ENCODE assay signal across 25 mouse cellular contexts in the genomic region with DNA sequence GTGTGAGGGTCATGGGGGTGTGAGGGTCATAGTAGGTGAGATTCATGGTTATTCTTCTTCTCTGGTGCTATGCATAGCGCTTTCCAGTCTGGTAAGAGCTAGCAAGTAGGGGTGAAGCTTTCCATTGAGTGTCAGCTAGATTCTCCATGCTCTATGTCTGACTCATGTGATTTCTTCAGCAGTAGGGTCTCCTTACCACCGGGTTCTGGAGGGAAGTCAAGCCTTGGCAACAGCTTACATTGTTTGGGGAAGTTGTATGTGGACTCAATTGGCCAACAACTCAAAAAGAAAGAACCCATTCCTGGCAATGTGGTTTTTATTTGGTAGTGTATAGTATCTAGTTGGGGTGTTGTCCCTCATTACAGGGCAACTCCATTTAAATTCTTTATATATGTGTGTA. TPM values are rescaled to one million over a fixed set of nuclear protein-coding genes. Genes with fewer than 3 reads are reported as not detected.
DNase-seq lines count a peak whose midpoint lies in the region; ATAC-seq and TF ChIP-seq lines count a peak whose summit lies in the region.
"Had no signal": no experiment of that assay in that cellular context is flagged by ENCODE, and none has a peak within 500 bp of the region (broad histone marks: within the 10 kb centered on the region; RNA-seq: fewer than 3 reads in every experiment).

No protein-coding gene starts in this region.

- no peaks in the 10 kb centered on the region for H3K4me1 ChIP-seq in MEL (ENCODE audit: control insufficient read depth in 1 of 2, insufficient read depth in 2 of 2, low read length in 2 of 2)
- peaks cover 18% of the 10 kb centered on the region for H3K4me1 ChIP-seq in bone marrow macrophage, adult 2 months (ENCODE audit: control insufficient read depth, insufficient read depth, low read length)
- no peaks in the 10 kb centered on the region for H3K4me1 ChIP-seq in lung, adult 2 months (ENCODE audit: control insufficient read depth, insufficient read depth, low read length)
- no peaks in the 10 kb centered on the region for H3K4me1 ChIP-seq in neural tube, embryonic 15.5 days
- H3K4me1 ChIP-seq: forebrain, embryonic 13.5 days had no signal

- TF ChIP-seq RAD21 in MEL (IDR thresholded peaks at IDR 0.05; ENCODE audit: low read depth, low read length): no peak

- no peaks in the 10 kb centered on the region for H3K27me3 ChIP-seq in MEL (ENCODE audit: control insufficient read depth in 1 of 2, insufficient read depth in 2 of 2, low read length in 2 of 2)
- no peaks in the 10 kb centered on the region for H3K27me3 ChIP-seq in neural tube, embryonic 15.5 days (replicated peaks)
- H3K27me3 ChIP-seq: CH12.LX; embryonic facial prominence, embryonic 12.5 days; forebrain, embryonic 13.5 days; forebrain, embryonic 15.5 days; Patski had no signal

- peak; percentile 42 for DNase-seq in MEL (ENCODE audit: low read depth, low spot score)
- DNase-seq in cerebellum, postnatal 25 days: no peak
- no peak for DNase-seq in lung, adult 2 months
- no peak for DNase-seq in frontal cortex, postnatal 25 days (ENCODE audit: low spot score in 2 of 2)
- DNase-seq: adrenal gland, adult 8-10 months; adrenal gland, postnatal 36 days; B cell, adult 2 months; cerebellum, adult 11 months; cerebellum, adult 18-20 months; cerebellum, adult 8-10 months; cerebellum, adult 9-11 months; cerebellum, postnatal 14 days; forebrain, postnatal 0 days had no signal

- no peak overlapping the region for H3K4me2 ChIP-seq in neural tube, embryonic 15.5 days
- H3K4me2 ChIP-seq: embryonic facial prominence, embryonic 12.5 days; forebrain, embryonic 13.5 days; forebrain, embryonic 15.5 days had no signal

- ATAC-seq in megakaryocyte, adult 5-6 weeks (ENCODE audit: poor library complexity, severe bottlenecking): peak; percentile 30; the same call in 1 of the 2 replicates
- no peak for ATAC-seq in neural tube, embryonic 15.5 days (ENCODE audit: low FRiP score)
- ATAC-seq: activated CD4-positive, CD25-positive, alpha-beta regulatory T cell, adult 4 months; CD4-positive, CD25-positive, alpha-beta regulatory T cell, adult 4 months; forebrain, embryonic 13.5 days; forebrain, embryonic 15.5 days; forebrain, postnatal 0 days; Patski had no signal

- TF ChIP-seq EP300 in MEL (IDR thresholded peaks at IDR 0.05; ENCODE audit: low read depth in 1 of 2, low read length in 2 of 2): no peak

- H3K79me2 ChIP-seq in MEL (ENCODE audit: control insufficient read depth, insufficient read depth, low read length, poor library complexity): no peaks in the 10 kb centered on the region

- no peak overlapping the region for H3K4me3 ChIP-seq in MEL (ENCODE audit: control insufficient read depth in 1 of 2, insufficient read depth in 1 of 2, low read depth in 2 of 2, low read length in 2 of 2)
- no peak overlapping the region for H3K4me3 ChIP-seq in bone marrow macrophage, adult 2 months (ENCODE audit: insufficient read depth, low read length)
- no peak overlapping the region for H3K4me3 ChIP-seq in lung, adult 2 months (replicated peaks; ENCODE audit: extremely low read depth, low read depth, low read length)
- H3K4me3 ChIP-seq in neural tube, embryonic 15.5 days (replicated peaks): no peak overlapping the region
- H3K4me3 ChIP-seq: embryonic facial prominence, embryonic 10.5 days; embryonic facial prominence, embryonic 12.5 days; forebrain, embryonic 13.5 days; forebrain, embryonic 15.5 days had no signal

- TF ChIP-seq POLR2A in MEL (IDR thresholded peaks at IDR 0.05; ENCODE audit: control insufficient read depth in 1 of 2, insufficient read depth in 1 of 2, low read depth in 1 of 2, low read length in 2 of 2, poor library complexity in 1 of 2): no peak
- TF ChIP-seq POLR2A in bone marrow macrophage, adult 2 months (IDR thresholded peaks at IDR 0.05; ENCODE audit: borderline replicate concordance, low read depth, low read length): no peak
- no peak for TF ChIP-seq POLR2A in lung, adult 2 months (IDR thresholded peaks at IDR 0.05; ENCODE audit: borderline replicate concordance, extremely low read depth, low read depth, low read length)

- 82% methylated on average over 2 of the region's 2 CpGs for WGBS in lung, adult 2 months
- 91% methylated on average over 2 of the region's 2 CpGs for WGBS in neural tube, embryonic 15.5 days

- TF ChIP-seq CTCF in MEL (IDR thresholded peaks at IDR 0.05 in 2 of 3, conservative IDR thresholded peaks at IDR 0.05 in 1 of 3; ENCODE audit: control insufficient read depth in 1 of 3, insufficient read depth in 1 of 3, low read depth in 2 of 3, low read length in 3 of 3, poor library complexity in 1 of 3, severe bottlenecking in 1 of 3): no peak
- no peak for TF ChIP-seq CTCF in bone marrow macrophage, adult 2 months (IDR thresholded peaks at IDR 0.05; ENCODE audit: low read depth, low read length)
- no peak for TF ChIP-seq CTCF in lung, adult 2 months (IDR thresholded peaks at IDR 0.05; ENCODE audit: insufficient read depth, low read length)

- no peaks in the 10 kb centered on the region for H3K9me3 ChIP-seq in MEL (replicated peaks; ENCODE audit: insufficient read depth, low read length)
- H3K9me3 ChIP-seq in neural tube, embryonic 15.5 days (replicated peaks): no peaks in the 10 kb centered on the region
- H3K9me3 ChIP-seq: embryonic facial prominence, embryonic 10.5 days; embryonic facial prominence, embryonic 12.5 days; forebrain, embryonic 13.5 days; forebrain, embryonic 15.5 days; G1E had no signal

- no peaks in the 10 kb centered on the region for H3K36me3 ChIP-seq in MEL (ENCODE audit: control insufficient read depth in 1 of 2, insufficient read depth in 2 of 2, low read length in 2 of 2)
- no peaks in the 10 kb centered on the region for H3K36me3 ChIP-seq in neural tube, embryonic 15.5 days
- H3K36me3 ChIP-seq: embryonic facial prominence, embryonic 10.5 days; embryonic facial prominence, embryonic 12.5 days; forebrain, embryonic 15.5 days had no signal

- no peak overlapping the region for H3K27ac ChIP-seq in MEL (ENCODE audit: control insufficient read depth, low read depth, low read length)
- 0 out of 2 replicates have a peak overlapping the region, but pooled peaks have one; percentile 3 for H3K27ac ChIP-seq in bone marrow macrophage, adult 2 months (ENCODE audit: insufficient read depth, low read depth, low read length)
- H3K27ac ChIP-seq in neural tube, embryonic 15.5 days (replicated peaks): no peak overlapping the region
- H3K27ac ChIP-seq: embryonic facial prominence, embryonic 10.5 days; embryonic facial prominence, embryonic 12.5 days; forebrain, embryonic 13.5 days; forebrain, embryonic 15.5 days had no signal

- no peak overlapping the region for H3K9ac ChIP-seq in MEL (ENCODE audit: control insufficient read depth, low read depth, low read length, poor library complexity, severe bottlenecking)
- H3K9ac ChIP-seq in neural tube, embryonic 15.5 days (replicated peaks): no peak overlapping the region
- H3K9ac ChIP-seq: embryonic facial prominence, embryonic 12.5 days; forebrain, embryonic 13.5 days; forebrain, embryonic 15.5 days; forebrain, postnatal 0 days had no signal

TF ChIP-seq in MEL, 35 proteins besides CTCF, POLR2A, EP300 and RAD21:
- TF ChIP-seq NRF1 (IDR thresholded peaks at IDR 0.05; ENCODE audit: insufficient read depth, low read depth, low read length, poor library complexity, severe bottlenecking) (no peak), ZC3H11A (IDR thresholded peaks at IDR 0.05; ENCODE audit: low read depth, low read length) (no peak), MYC (IDR thresholded peaks at IDR 0.05; ENCODE audit: low read depth, low read length) (no peak), POLR2AphosphoS5 (IDR thresholded peaks at IDR 0.05; ENCODE audit: borderline replicate concordance, low read depth, low read length) (no peak), SMC3 (IDR thresholded peaks at IDR 0.05; ENCODE audit: low read depth, low read length) (no peak), BHLHE40 (IDR thresholded peaks at IDR 0.05; ENCODE audit: borderline replicate concordance, low read depth, low read length) (no peak)

RNA-seq across cellular contexts. Expression of a gene that starts 28.5 kb away (rescaled TPM):
- total RNA-seq in MEL (2012; rRNA removed): 7.3 and 7.6 TPM in 2 replicates
- 10 to 100 TPM in 1 of 2 experiments, not detected in 1; 14.7 TPM for polyA plus RNA-seq in MEL (2012; ENCODE audit: insufficient read depth in 1 of 2, insufficient read length in 2 of 2, low read depth in 1 of 2, low replicate concordance in 2 of 2, missing spikeins in 1 of 2)
- 12.6 and 13.9 TPM in 2 replicates for polyA plus RNA-seq in bone marrow macrophage, adult 2 months (2012; ENCODE audit: insufficient read depth, insufficient read length, missing spikeins)
- total RNA-seq in megakaryocyte, adult 5-6 weeks (2015): 6.6 and 6.7 TPM in 2 replicates
- total RNA-seq in megakaryocyte, adult 5-6 weeks (2017): 6.9 and 7.0 TPM in 2 replicates
- polyA plus RNA-seq in lung, adult 2 months (2012; rRNA removed): 11.3 and 21.1 TPM in 2 replicates
- 12.1 and 14.5 TPM in 2 replicates for polyA plus RNA-seq in neural tube, embryonic 15.5 days (2015; fragmentation: Nextera tagmentation; extraction: Ambion mirVana)

RNA-seq across cellular contexts. Expression of a gene that starts 51.6 kb away (rescaled TPM):
- 17.0 and 17.1 TPM in 2 replicates for total RNA-seq in MEL (2012; rRNA removed)
- 100 to 1,000 TPM in 1 of 2 experiments, 10 to 100 TPM in 1; 52.9 to 186 TPM for polyA plus RNA-seq in MEL (2012; ENCODE audit: insufficient read depth in 1 of 2, insufficient read length in 2 of 2, low read depth in 1 of 2, low replicate concordance in 2 of 2, missing spikeins in 1 of 2)
- polyA plus RNA-seq in bone marrow macrophage, adult 2 months (2012; ENCODE audit: insufficient read depth, insufficient read length, missing spikeins): 91.9 and 105 TPM in 2 replicates
- total RNA-seq in megakaryocyte, adult 5-6 weeks (2015): 159 and 179 TPM in 2 replicates
- 13.0 and 17.5 TPM in 2 replicates for total RNA-seq in megakaryocyte, adult 5-6 weeks (2017)
- polyA plus RNA-seq in lung, adult 2 months (2012; rRNA removed): 101 and 132 TPM in 2 replicates
- 44.1 and 57.0 TPM in 2 replicates for polyA plus RNA-seq in neural tube, embryonic 15.5 days (2015; fragmentation: Nextera tagmentation; extraction: Ambion mirVana)
